Mouse (Mus musculus) limb, embryonic 11.5 days (tissue): ENCODE data around the gene Adgrf1. TPM values are rescaled to one million over a fixed set of nuclear protein-coding genes. Genes with fewer than 3 reads are reported as not detected.
A peak's percentile ranks its signal among the peaks of the same experiment; 100 is the strongest.

Experiments
- ATAC-seq: fragments of 200-750 bp; cut with Nextera tagmentation; 2 replicates; pipeline ENCODE4 v1.8.0; 2017; ENCODE audit warnings: low read depth; ENCODE audit not compliant: insufficient number of reproducible peaks, low FRiP score, low TSS enrichment
- DNase-seq: peaks from one replicate; pipeline ENCODE4 v3.0.0-alpha.2; 2015; ENCODE audit warnings: low spot score
- H3K27ac ChIP-seq: fragments of 300-500 bp; sonication (generic); replicated peaks from 2 replicates; pipeline ENCODE4 v1.5.1; 2014; ENCODE audit warnings: low read depth, mild to moderate bottlenecking, low read length
- H3K27me3 ChIP-seq: fragments of 300-500 bp; sonication (generic); 2 replicates; pipeline ENCODE4 v1.6.1; 2014; ENCODE audit warnings: mild to moderate bottlenecking, low read length, mixed read lengths; ENCODE audit not compliant: control insufficient read depth, insufficient read depth
- H3K36me3 ChIP-seq: fragments of 300-500 bp; sonication (generic); 2 replicates; pipeline ENCODE4 v1.6.1; 2014; ENCODE audit warnings: mild to moderate bottlenecking, low read length, moderate library complexity, mixed read lengths; ENCODE audit not compliant: control insufficient read depth, insufficient read depth
- H3K4me1 ChIP-seq: fragments of 300-500 bp; sonication (generic); 2 replicates; pipeline ENCODE4 v1.6.1; 2014; ENCODE audit warnings: low read length, mixed read lengths; ENCODE audit not compliant: control insufficient read depth, insufficient read depth
- H3K4me2 ChIP-seq: fragments of 300-500 bp; sonication (generic); 2 replicates; pipeline ENCODE4 v1.6.1; 2014; ENCODE audit warnings: low read depth, mild to moderate bottlenecking, moderate library complexity; ENCODE audit not compliant: severe bottlenecking
- H3K4me3 ChIP-seq: fragments of 300-500 bp; sonication (generic); 2 replicates; pipeline ENCODE4 v1.5.1; 2014; ENCODE audit warnings: low read depth, low read length
- H3K9ac ChIP-seq: fragments of 300-500 bp; sonication (generic); 2 replicates; pipeline ENCODE4 v1.6.1; 2014; ENCODE audit warnings: mild to moderate bottlenecking, low read length
- H3K9me3 ChIP-seq: fragments of 300-500 bp; sonication (generic); 2 replicates; pipeline ENCODE4 v1.6.1; 2016; ENCODE audit warnings: low read length; ENCODE audit not compliant: control insufficient read depth
- WGBS: fragments of 180-500 bp; shearing (Covaris S2); extraction: QIAGEN DNeasy Blood & Tissue Kit; methylation state at CpG from one replicate; pipeline ENCODE4 v1.1.7; 2014; 5-methylcytosine and 5-hydroxymethylcytosine counted together
- polyA plus RNA-seq: library from polyadenylated mRNA; unstranded; fragments of >200 nt; fragmentation: Nextera tagmentation; extraction: Ambion mirVana; gene quantifications from 2 replicates; pipeline ENCODE4 v1.2.1, GENCODE M21; 2014

The Adgrf1 gene
- polyA plus RNA-seq: 0.06 TPM in 1 of 2 replicates, not detected in the other

DNA sequence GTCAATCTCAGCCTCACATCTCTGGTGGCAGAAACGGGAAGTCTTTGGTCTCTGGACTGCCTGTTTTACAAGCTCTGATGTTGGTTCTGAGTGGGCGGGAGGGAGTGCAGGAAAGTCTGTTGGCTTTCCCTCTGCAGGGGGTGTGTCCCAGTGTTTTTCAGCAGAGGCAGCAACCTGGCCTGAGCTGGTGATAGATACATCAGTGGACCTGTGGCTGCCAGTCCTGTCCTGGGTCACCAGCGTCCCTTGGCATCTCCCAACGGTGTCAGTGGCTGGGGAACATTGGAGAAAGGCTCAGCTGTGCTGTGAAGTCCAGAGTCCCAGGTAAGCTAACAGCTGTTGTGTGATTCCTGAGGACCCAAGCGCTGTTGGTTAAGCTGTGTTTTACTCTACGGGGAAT is at the start of gene Adgrf1:
Adgrf1 (plus strand) TSS at position 169 of the 400 bp plus-strand sequence.
- Histone ChIP-seq H3K27ac (no peak within 1 kb of the TSS), H3K4me1 (no peaks in the 10 kb centered on the region), H3K4me3 (no peak within 1 kb of the TSS), H3K9ac (no peak within 1 kb of the TSS), H3K27me3 (no peaks in the 10 kb centered on the region), H3K4me2 (no peak within 1 kb of the TSS), H3K9me3 (no peaks in the 10 kb centered on the region), H3K36me3 (no peaks in the 10 kb centered on the region)
- no peak for DNase-seq
- WGBS: 64% methylated on average over 6 of the region's 6 CpGs
- no peak for ATAC-seq

DNA sequence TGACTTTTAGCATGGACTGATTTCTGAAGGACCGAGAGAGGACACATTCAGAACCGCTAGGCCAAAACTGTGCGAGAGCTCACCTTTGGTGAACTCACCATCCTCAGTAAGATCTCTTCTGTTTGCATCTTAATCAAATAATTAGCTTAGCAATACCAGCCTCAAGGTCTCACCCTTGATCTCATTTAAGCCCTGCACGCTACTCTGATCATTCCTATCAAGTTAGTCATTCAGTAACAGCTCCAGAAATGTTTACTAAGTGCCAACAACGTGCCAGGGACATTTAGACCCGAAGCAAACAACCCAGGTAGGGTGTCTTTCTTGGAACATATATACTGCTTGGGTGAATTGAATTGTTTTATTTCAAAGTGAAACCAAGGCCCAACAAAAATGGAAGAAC is 44.0 kb upstream of the Adgrf1 start:
- no peaks in the 10 kb centered on the region for H3K36me3 ChIP-seq
- no peak overlapping the region for H3K9ac ChIP-seq
- H3K4me3 ChIP-seq: no peak overlapping the region
- no peaks in the 10 kb centered on the region for H3K4me1 ChIP-seq
- DNase-seq (no peak), ATAC-seq (no peak)
- H3K27ac ChIP-seq: no peak overlapping the region
- no peaks in the 10 kb centered on the region for H3K27me3 ChIP-seq
- no peaks in the 10 kb centered on the region for H3K9me3 ChIP-seq
- no peak overlapping the region for H3K4me2 ChIP-seq
- WGBS: 89% methylated on average over 6 of the region's 6 CpGs

DNA sequence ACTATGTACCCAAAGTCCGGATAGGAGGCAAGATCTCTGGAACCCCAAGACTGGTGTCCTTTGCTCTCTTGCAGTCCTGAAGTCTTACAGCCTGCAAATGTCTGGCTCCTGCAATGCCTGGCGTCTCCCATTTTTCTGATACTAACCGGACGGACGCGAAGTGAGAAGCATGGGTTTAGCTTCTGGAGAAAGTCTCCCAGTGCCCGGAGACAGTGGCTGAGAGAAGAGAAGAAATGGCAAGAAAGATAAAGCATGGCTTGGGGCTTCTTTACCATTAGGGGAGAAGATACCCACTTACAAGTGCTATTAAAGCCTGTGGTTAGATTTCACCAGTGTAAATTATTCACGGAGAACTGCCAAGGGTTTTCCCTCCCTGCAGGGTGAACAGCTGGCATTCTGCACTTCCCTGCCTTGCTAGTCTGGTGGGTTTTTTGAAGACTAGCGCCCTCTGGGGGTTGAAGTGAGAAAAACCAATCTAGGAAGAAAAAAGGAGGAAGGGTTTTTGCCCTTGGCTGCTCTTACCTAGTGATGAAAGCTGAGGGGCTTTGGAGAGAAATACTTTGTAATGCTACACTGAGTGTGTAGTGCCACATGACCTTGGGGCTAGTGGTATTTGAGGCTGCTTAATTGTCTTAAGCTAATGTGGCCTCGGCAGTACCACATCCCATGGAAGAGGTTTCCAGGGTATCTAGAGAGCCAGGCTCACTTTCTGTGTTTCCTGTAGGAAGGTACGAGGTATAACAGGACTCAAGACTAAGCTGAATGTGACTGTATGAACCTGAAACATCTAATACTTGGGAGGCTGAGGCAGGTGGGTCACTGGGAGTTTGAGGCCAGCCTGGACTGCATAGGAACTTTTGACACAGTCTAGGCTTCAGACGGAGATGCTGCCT is 40.3 kb upstream of the Adgrf1 start:
- H3K4me2 ChIP-seq: peak overlapping the region; percentile 27
- H3K4me1 ChIP-seq: peaks cover 5% of the 10 kb centered on the region; the same call in 1 of the 2 replicates
- H3K27me3 ChIP-seq: no peaks in the 10 kb centered on the region
- no peak overlapping the region for H3K4me3 ChIP-seq
- H3K9me3 ChIP-seq: no peaks in the 10 kb centered on the region
- no peak overlapping the region for H3K27ac ChIP-seq
- H3K36me3 ChIP-seq: no peaks in the 10 kb centered on the region
- H3K9ac ChIP-seq: no peak overlapping the region
- ATAC-seq (peak; percentile 55; the same call in 1 of the 2 replicates), DNase-seq (peak; percentile 78)
- WGBS: 46% methylated on average over 12 of the region's 12 CpGs

DNA sequence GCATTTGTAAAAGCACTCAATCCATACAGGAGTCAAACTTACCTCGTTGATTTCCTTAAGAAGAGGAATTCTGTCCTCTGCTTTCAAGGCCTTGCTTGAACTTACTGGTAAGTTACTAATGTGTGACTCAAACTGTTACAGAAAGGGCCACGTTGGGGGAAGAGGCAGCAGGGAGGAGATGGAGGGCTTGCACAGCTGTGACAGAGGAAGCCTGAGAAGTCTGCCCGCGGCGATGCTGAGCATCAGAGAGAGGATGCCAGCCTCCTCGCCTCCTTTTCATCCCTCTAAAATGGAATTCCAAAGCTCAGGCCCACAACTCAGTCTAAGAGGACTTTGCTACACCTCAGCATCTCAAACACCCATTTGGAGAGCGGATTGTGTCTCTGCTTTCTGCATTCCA is 39.3 kb upstream of the Adgrf1 start:
- DNase-seq (no peak), ATAC-seq (no peak)
- Histone ChIP-seq H3K4me2 (no peak overlapping the region), H3K27me3 (no peaks in the 10 kb centered on the region), H3K9ac (no peak overlapping the region), H3K36me3 (no peaks in the 10 kb centered on the region), H3K27ac (no peak overlapping the region), H3K9me3 (no peaks in the 10 kb centered on the region), H3K4me3 (no peak overlapping the region), H3K4me1 (peaks cover 5% of the 10 kb centered on the region; the same call in 1 of the 2 replicates)
- WGBS: 82% methylated on average over 7 of the region's 7 CpGs

DNA sequence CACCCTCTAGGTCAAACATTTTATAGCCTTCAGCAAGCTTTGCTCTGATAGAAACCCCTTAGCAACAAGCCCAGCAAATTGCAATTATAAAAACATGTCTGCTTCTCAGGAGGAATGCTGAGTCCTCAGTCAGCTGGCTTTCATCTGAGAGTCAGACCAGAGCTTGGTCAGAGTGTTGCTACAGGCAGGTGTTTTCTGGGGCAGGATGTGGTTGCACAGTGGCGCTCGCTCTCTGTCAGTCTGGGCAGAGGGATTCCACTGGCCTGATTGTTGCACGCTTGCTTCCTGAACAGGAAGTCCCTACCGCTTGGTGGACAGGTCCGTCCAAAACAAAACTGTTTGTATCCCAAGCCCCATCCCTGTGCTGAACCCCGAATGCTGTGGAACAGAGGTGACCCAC is 37.4 kb upstream of the Adgrf1 start:
- WGBS: 47% methylated on average over 6 of the region's 6 CpGs
- Histone ChIP-seq H3K9ac (no peak overlapping the region), H3K9me3 (no peaks in the 10 kb centered on the region), H3K4me1 (peaks cover 5% of the 10 kb centered on the region; the same call in 1 of the 2 replicates), H3K4me2 (no peak overlapping the region), H3K4me3 (no peak overlapping the region), H3K27me3 (no peaks in the 10 kb centered on the region), H3K27ac (no peak overlapping the region), H3K36me3 (no peaks in the 10 kb centered on the region)
- ATAC-seq (no peak), DNase-seq (peak; percentile 39)

DNA sequence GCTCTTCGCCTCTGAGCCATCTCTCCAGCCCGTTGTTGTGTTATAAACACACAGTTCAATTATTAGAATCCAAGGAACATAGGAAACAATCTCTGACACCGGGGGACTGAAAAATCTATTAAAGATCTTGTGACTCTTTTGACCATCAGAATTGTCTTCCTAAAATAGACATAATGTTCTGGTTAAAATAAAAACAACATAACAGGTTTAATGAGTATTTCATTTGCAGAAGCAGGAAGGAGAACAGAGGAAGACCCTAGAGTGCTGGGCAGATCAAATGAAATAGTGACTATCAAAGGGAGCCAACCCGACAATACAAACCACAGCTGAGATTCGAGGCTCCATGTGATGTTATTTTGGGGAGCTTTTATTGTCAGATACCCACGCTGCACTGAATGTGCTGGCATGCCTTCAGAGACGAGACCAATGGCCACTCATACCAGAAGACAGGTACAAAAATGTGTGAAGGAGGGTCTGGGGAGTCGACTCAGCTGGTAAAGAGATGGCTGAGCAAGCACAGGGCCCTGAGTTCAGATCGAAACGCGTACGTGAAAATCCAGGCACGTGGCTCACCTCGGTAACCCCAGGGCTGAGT is 33.4 kb upstream of the Adgrf1 start:
- no peak overlapping the region for H3K4me2 ChIP-seq
- 88% methylated on average over 14 of the region's 14 CpGs for WGBS
- H3K27me3 ChIP-seq: no peaks in the 10 kb centered on the region
- no peak overlapping the region for H3K4me3 ChIP-seq
- no peaks in the 10 kb centered on the region for H3K36me3 ChIP-seq
- DNase-seq: no peak
- H3K9me3 ChIP-seq: no peaks in the 10 kb centered on the region
- H3K9ac ChIP-seq: no peak overlapping the region
- H3K27ac ChIP-seq: no peak overlapping the region
- peaks cover 5% of the 10 kb centered on the region; the same call in 1 of the 2 replicates for H3K4me1 ChIP-seq
- no peak for ATAC-seq

DNA sequence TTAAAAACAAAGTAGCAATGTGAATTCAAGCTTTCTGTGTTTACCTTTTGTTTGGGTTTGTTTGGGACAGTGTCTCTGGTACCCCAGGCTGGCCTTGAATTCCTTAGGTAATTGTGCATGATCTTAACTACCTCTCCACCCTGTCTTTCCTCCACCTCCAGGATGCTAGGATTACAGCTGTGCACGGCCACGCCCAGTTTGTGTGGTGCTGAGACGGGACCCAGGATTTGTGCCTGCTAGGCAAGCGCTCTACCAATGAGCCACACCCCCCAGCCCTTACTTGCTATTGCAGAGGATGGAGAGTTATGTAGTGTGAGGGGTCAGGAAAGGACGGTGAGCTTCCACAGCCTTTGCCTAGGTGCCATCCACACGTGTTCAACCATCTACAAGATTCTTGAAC is 31.1 kb upstream of the Adgrf1 start:
- no peak for ATAC-seq
- no peak overlapping the region for H3K27ac ChIP-seq
- no peaks in the 10 kb centered on the region for H3K27me3 ChIP-seq
- H3K4me3 ChIP-seq: no peak overlapping the region
- no peak overlapping the region for H3K9ac ChIP-seq
- no peaks in the 10 kb centered on the region for H3K36me3 ChIP-seq
- no peaks in the 10 kb centered on the region for H3K4me1 ChIP-seq
- WGBS: 73% methylated on average over 6 of the region's 6 CpGs
- no peaks in the 10 kb centered on the region for H3K9me3 ChIP-seq
- no peak overlapping the region for H3K4me2 ChIP-seq
- no peak for DNase-seq

DNA sequence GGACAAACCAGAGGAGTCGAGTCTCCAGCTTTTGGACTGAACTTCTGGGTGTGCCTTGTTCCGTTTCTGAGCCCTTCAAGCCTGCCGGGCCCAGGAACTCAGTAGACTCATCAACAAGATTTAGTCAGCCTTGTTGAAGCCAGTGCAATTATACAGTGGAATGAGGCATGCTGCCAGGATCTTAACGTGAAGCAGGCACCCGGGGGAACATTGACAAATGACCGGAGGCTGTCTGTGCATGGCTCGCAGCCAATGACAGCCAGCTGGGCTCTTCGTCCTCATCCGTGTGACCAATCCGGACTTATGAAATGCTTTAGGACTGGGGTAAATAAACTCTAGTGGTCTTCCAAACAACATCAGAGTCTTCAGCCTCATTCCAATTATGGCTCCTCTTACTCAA is 29.0 kb upstream of the Adgrf1 start:
- DNase-seq (no peak), ATAC-seq (no peak)
- 62% methylated on average over 10 of the region's 10 CpGs for WGBS

More for the DNA sequence above, 29.0 kb upstream of the Adgrf1 start:
- H3K9me3 ChIP-seq: no peaks in the 10 kb centered on the region
- H3K4me2 ChIP-seq: no peak overlapping the region
- no peaks in the 10 kb centered on the region for H3K27me3 ChIP-seq
- no peak overlapping the region for H3K9ac ChIP-seq
- no peak overlapping the region for H3K4me3 ChIP-seq
- no peaks in the 10 kb centered on the region for H3K4me1 ChIP-seq
- no peak overlapping the region for H3K27ac ChIP-seq
- H3K36me3 ChIP-seq: no peaks in the 10 kb centered on the region
